Mouse (Mus musculus) neural tube, embryonic 10.5 days (tissue): ENCODE results near the gene Prr11.
"Not testable (repeated sequence)": the region's sequence is repeated elsewhere in the genome, so short reads cannot be mapped to it uniquely, and the experiment has no call there.

Source experiments
- DNase-seq: peaks from one replicate; pipeline ENCODE4 v3.0.0-alpha.2; 2017; ENCODE audit warnings: low spot score; ENCODE audit errors: extremely low spot score

Prr11 gene

GRCm38 (mm10) chr11:87048900-87049299, 59.6 kb downstream of the Prr11 start:
- DNase-seq, result not testable (repeated sequence)

GRCm38 (mm10) chr11:87046968-87047367, 61.5 kb downstream of the Prr11 start:
- DNase-seq, result no peak

- no peak for DNase-seq
Observed at GRCm38 (mm10) chr11:87043052-87043451, 65.5 kb downstream of the Prr11 start.

- no peak for DNase-seq
Observed at GRCm38 (mm10) chr11:87039307-87039963, 69.1 kb downstream of the Prr11 start.
